Mouse (Mus musculus) neural tube, embryonic 15.5 days (tissue): ENCODE data around the gene Sdhaf4. TPM values are rescaled to one million over a fixed set of nuclear protein-coding genes. Genes with fewer than 3 reads are reported as not detected.
A peak's percentile ranks its signal among the peaks of the same experiment; 100 is the strongest.
"Not testable (repeated sequence)": the region's sequence is repeated elsewhere in the genome, so short reads cannot be mapped to it uniquely, and the experiment has no call there.

Experiments
- ATAC-seq: fragments of 200-750 bp; cut with Nextera tagmentation; 2 replicates; pipeline ENCODE4 v1.8.0; 2017; ENCODE audit warnings: mild to moderate bottlenecking, moderate TSS enrichment, moderate library complexity; ENCODE audit not compliant: low FRiP score
- H3K27ac ChIP-seq: fragments of 300-500 bp; sonication (generic); replicated peaks from 2 replicates; pipeline ENCODE4 v1.5.1; 2015; ENCODE audit warnings: mild to moderate bottlenecking, inconsistent platforms
- H3K27me3 ChIP-seq: fragments of 300-500 bp; sonication (generic); replicated peaks from 2 replicates; pipeline ENCODE4 v1.6.1; 2015; ENCODE audit warnings: inconsistent platforms
- H3K36me3 ChIP-seq: fragments of 300-500 bp; sonication (generic); 2 replicates; pipeline ENCODE4 v1.6.1; 2015; ENCODE audit warnings: inconsistent platforms
- H3K4me1 ChIP-seq: fragments of 300-500 bp; sonication (generic); 2 replicates; pipeline ENCODE4 v1.6.1; 2015; ENCODE audit warnings: inconsistent platforms
- H3K4me2 ChIP-seq: fragments of 300-500 bp; sonication (generic); 2 replicates; pipeline ENCODE4 v1.6.1; 2015; ENCODE audit warnings: inconsistent platforms, mild to moderate bottlenecking, moderate library complexity
- H3K4me3 ChIP-seq: fragments of 300-500 bp; sonication (generic); replicated peaks from 2 replicates; pipeline ENCODE4 v1.5.1; 2015; ENCODE audit warnings: mild to moderate bottlenecking, inconsistent platforms
- H3K9ac ChIP-seq: fragments of 300-500 bp; sonication (generic); replicated peaks from 2 replicates; pipeline ENCODE4 v1.6.1; 2015; ENCODE audit warnings: mild to moderate bottlenecking, inconsistent platforms
- H3K9me3 ChIP-seq: fragments of 300-500 bp; sonication (generic); replicated peaks from 2 replicates; pipeline ENCODE4 v1.6.1; 2016; ENCODE audit warnings: inconsistent platforms
- WGBS: fragments of 180-500 bp; shearing (Covaris S2); methylation state at CpG from one replicate; pipeline ENCODE4 v1.1.7; 2015; ENCODE audit warnings: mixed read lengths; 5-methylcytosine and 5-hydroxymethylcytosine counted together
- polyA plus RNA-seq: library from polyadenylated mRNA; unstranded; fragments of >200 nt; fragmentation: Nextera tagmentation; extraction: Ambion mirVana; gene quantifications from 2 replicates; pipeline ENCODE4 v1.2.1, GENCODE M21; 2015

The Sdhaf4 gene
- polyA plus RNA-seq, 1 experiment from 2014 or later: 85.2 TPM

DNA sequence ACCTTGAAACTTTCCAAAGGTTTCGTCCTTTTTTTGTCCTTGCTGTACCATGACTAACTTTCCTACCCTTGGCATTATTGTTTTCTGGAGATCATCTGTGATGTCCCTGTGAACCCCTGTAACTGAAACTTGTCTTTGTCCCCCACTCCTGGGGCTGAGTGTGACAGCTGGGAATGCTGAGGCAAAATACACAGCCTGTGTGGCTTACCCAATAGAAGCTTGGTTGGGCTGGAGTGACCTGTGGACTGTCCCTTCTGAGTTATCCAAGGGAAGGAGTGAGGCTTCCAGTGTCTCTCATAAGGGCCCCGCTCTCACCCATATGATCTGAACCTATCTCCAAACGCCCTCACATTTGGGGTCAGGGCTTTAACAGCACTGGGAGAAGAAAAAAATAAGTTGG lies 8.0 kb downstream of the Sdhaf4 start:
- Histone ChIP-seq H3K27ac (no peak overlapping the region), H3K36me3 (peaks cover 22% of the 10 kb centered on the region), H3K27me3 (no peaks in the 10 kb centered on the region), H3K4me2 (no peak overlapping the region), H3K4me3 (no peak overlapping the region), H3K4me1 (no peaks in the 10 kb centered on the region), H3K9me3 (no peaks in the 10 kb centered on the region), H3K9ac (no peak overlapping the region)
- WGBS: 91% methylated on average over 3 of the region's 3 CpGs
- ATAC-seq: no peak

- H3K27me3 ChIP-seq: no peaks in the 10 kb centered on the region
- H3K4me2 ChIP-seq: no peak overlapping the region
- H3K36me3 ChIP-seq: peaks cover 16% of the 10 kb centered on the region
- H3K9me3 ChIP-seq: no peaks in the 10 kb centered on the region
- WGBS: 90% methylated on average over 4 of the region's 4 CpGs
- no peak for ATAC-seq
- no peak overlapping the region for H3K4me3 ChIP-seq
- no peak overlapping the region for H3K27ac ChIP-seq
- no peaks in the 10 kb centered on the region for H3K4me1 ChIP-seq
- no peak overlapping the region for H3K9ac ChIP-seq
Observed at GRCm38 (mm10) chr1:23995420-23995819, 10.0 kb downstream of the Sdhaf4 start.

DNA sequence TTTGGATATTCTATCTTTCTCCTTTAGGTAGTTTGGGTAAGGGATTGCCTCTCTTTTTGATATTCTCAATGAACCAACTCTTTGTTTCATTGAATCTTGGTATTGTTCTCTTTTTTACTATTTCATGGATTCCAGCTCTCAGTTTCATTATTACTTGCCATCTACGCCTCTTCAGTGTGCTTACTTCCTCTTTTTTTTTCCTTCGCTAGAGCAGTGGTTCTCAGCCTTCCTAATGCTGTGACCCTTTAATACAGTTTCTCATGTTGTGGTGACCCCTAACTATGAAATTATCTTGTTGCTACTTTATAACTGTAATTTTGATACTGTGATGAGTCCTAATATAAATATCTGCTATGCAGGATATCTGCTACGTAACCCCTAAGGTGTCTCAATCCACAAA lies 22.3 kb downstream of the Sdhaf4 start:
- no peak overlapping the region for H3K27ac ChIP-seq
- H3K4me1 ChIP-seq: no peaks in the 10 kb centered on the region
- H3K4me2 ChIP-seq: no peak overlapping the region
- no peaks in the 10 kb centered on the region for H3K27me3 ChIP-seq
- ATAC-seq: no peak
- no peak overlapping the region for H3K9ac ChIP-seq
- no peak overlapping the region for H3K4me3 ChIP-seq
- 92% methylated on average over 3 of the region's 3 CpGs for WGBS
- no peaks in the 10 kb centered on the region for H3K9me3 ChIP-seq
- H3K36me3 ChIP-seq: no peaks in the 10 kb centered on the region

DNA sequence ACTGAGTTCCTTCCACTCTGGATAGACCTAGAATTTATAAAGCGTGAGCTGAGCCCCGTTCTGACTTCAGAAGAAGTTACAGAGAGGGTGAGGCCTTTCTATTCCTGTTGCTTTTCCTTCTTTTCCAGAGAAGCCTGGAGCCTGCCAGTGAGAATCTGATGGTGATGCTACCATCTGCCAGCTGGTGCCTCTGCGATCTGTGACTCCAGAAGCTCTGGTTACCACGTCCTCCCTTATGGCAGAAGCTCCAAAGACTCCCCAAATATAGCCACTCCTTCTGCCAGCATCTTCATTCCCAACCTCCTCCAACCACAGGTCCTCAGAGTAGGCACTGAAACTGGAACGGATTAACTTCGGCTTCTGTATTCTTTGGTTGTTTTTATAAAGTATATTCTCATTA lies 27.2 kb downstream of the Sdhaf4 start:
- ATAC-seq: no peak
- 81% methylated on average over 6 of the region's 6 CpGs for WGBS
- H3K9ac ChIP-seq: no peak overlapping the region

GRCm38 (mm10) chr1:23971159-23971558 lies 34.3 kb downstream of the Sdhaf4 start:
- not testable (repeated sequence) for H3K27ac ChIP-seq, ATAC-seq
- WGBS: 90% methylated on average over 4 of the region's 4 CpGs

More for the DNA sequence above, 27.2 kb downstream of the Sdhaf4 start:
- H3K9me3 ChIP-seq: no peaks in the 10 kb centered on the region
- H3K4me1 ChIP-seq: no peaks in the 10 kb centered on the region
- no peaks in the 10 kb centered on the region for H3K36me3 ChIP-seq
- no peak overlapping the region for H3K27ac ChIP-seq
- no peak overlapping the region for H3K4me3 ChIP-seq
- no peaks in the 10 kb centered on the region for H3K27me3 ChIP-seq
- H3K4me2 ChIP-seq: no peak overlapping the region

DNA sequence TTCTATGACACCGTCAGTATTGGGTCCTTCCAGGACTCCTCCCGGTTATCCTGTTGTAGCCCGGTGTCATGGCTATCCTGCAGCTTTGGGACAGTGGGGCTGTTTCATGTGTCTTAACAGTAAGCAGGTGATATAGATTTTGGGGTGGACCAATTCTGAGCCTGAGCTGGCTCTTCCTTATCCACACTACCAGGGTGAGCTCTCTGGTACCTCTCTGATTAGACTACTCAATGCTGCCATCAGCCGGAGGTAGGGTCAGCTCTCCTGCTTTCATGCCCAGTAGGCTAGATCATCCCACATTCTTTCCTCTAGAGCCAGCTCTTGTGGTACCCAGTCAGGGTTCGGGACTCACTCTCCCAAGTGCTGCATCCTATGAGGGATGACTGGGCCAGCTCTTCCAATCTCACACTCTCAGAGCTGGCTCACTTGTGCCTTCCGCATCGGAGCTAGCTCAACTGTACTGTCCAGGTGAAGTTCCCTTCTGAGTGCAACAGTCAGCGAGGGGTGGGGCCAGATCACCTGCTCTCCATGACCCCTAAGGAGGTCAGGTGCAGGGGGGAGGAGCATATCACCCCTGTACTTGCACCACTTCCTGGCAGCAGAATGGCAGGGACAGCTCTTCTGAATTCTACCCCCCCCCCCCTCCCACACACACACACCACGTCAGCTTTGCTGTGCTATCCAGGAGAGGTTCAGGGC lies 37.3 kb downstream of the Sdhaf4 start:
- Histone ChIP-seq H3K9ac (no peak overlapping the region), H3K36me3 (no peaks in the 10 kb centered on the region), H3K9me3 (peaks cover 4% of the 10 kb centered on the region; the same call in 1 of the 2 replicates), H3K4me3 (no peak overlapping the region), H3K4me2 (no peak overlapping the region), H3K4me1 (no peaks in the 10 kb centered on the region), H3K27ac (no peak overlapping the region), H3K27me3 (no peaks in the 10 kb centered on the region)
- ATAC-seq: no peak
- 90% methylated on average over 9 of the region's 9 CpGs for WGBS

More at GRCm38 (mm10) chr1:23971159-23971558, 34.3 kb downstream of the Sdhaf4 start:
- H3K4me1 ChIP-seq, H3K27me3 ChIP-seq, H3K4me3 ChIP-seq, H3K9ac ChIP-seq, H3K4me2 ChIP-seq, H3K9me3 ChIP-seq, H3K36me3 ChIP-seq: not testable (repeated sequence)

DNA sequence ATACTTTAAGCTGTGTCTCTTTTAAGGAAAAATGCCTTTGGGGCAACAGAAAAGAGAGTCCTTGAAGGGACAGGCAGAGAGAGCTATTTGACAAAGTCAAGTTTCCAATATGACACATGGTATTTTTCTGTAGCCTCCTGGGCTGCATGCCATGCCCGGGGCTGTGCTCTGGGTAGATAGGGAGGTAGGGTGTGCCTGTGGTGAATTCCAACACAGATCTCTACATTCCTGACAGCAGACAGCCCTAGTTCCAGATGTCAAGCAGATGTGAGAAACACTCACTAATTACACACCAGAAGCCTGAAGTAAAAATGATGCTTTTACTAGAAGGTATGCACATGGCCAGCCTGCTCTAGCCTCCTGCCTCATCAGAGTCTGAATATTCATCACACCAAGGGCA lies 39.2 kb downstream of the Sdhaf4 start:
- ATAC-seq: no peak
- peaks cover 4% of the 10 kb centered on the region; the same call in 1 of the 2 replicates for H3K9me3 ChIP-seq
- no peak overlapping the region for H3K27ac ChIP-seq
- WGBS: 81% methylated on average over 1 of the region's 1 CpGs
- H3K4me2 ChIP-seq: no peak overlapping the region
- H3K36me3 ChIP-seq: no peaks in the 10 kb centered on the region
- H3K4me1 ChIP-seq: no peaks in the 10 kb centered on the region
- H3K4me3 ChIP-seq: no peak overlapping the region
- no peaks in the 10 kb centered on the region for H3K27me3 ChIP-seq
- H3K9ac ChIP-seq: no peak overlapping the region

- no peaks in the 10 kb centered on the region for H3K9me3 ChIP-seq
- 13% methylated on average over 6 of the region's 6 CpGs for WGBS
- peak overlapping the region; percentile 4; the same call in 1 of the 2 replicates for H3K4me3 ChIP-seq
- no peaks in the 10 kb centered on the region for H3K27me3 ChIP-seq
- H3K27ac ChIP-seq: no peak overlapping the region
- no peaks in the 10 kb centered on the region for H3K36me3 ChIP-seq
- no peaks in the 10 kb centered on the region for H3K4me1 ChIP-seq
- H3K4me2 ChIP-seq: peak overlapping the region; percentile 39
- H3K9ac ChIP-seq: no peak overlapping the region
- no peak for ATAC-seq
Observed at GRCm38 (mm10) chr1:23959415-23959732, 46.1 kb downstream of the Sdhaf4 start.

GRCm38 (mm10) chr1:23958668-23959414 lies 46.6 kb downstream of the Sdhaf4 start:
- H3K36me3 ChIP-seq: no peaks in the 10 kb centered on the region
- no peak for ATAC-seq
- H3K9me3 ChIP-seq: no peaks in the 10 kb centered on the region
- no peak overlapping the region for H3K27ac ChIP-seq
- no peak overlapping the region for H3K9ac ChIP-seq
- no peaks in the 10 kb centered on the region for H3K4me1 ChIP-seq
- no peaks in the 10 kb centered on the region for H3K27me3 ChIP-seq
- H3K4me3 ChIP-seq: peak overlapping the region; percentile 4; the same call in 1 of the 2 replicates
- peak overlapping the region; percentile 39 for H3K4me2 ChIP-seq
- WGBS: 17% methylated on average over 13 of the region's 13 CpGs

GRCm38 (mm10) chr1:23958101-23958500 lies 47.4 kb downstream of the Sdhaf4 start:
- Histone ChIP-seq H3K9ac (no peak overlapping the region), H3K4me2 (no peak overlapping the region), H3K9me3 (no peaks in the 10 kb centered on the region), H3K4me3 (no peak overlapping the region), H3K27me3 (no peaks in the 10 kb centered on the region), H3K36me3 (no peaks in the 10 kb centered on the region), H3K4me1 (no peaks in the 10 kb centered on the region), H3K27ac (no peak overlapping the region)
- no peak for ATAC-seq
- 96% methylated on average over 6 of the region's 6 CpGs for WGBS

DNA sequence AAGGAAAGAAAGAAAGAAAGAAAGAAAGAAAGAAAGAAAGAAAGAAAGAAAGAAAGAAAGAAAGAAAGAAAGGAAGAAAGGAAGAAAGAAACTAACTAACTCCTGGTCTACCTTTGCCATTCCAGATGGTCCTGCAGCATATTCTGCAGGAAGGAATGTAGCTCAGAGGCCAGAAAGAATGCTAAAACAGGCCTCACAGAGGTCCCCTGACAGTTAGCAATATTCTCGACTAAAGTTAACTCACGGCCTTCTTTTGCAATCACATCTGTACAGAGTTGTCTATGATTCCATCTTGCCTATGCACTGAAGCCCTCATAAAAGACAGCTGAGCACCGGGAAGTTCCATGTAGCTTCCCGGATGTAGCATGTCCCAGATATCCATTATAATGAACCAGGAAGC lies 49.9 kb downstream of the Sdhaf4 start:
- Histone ChIP-seq H3K36me3 (no peaks in the 10 kb centered on the region), H3K4me1 (no peaks in the 10 kb centered on the region), H3K9me3 (no peaks in the 10 kb centered on the region), H3K4me3 (no peak overlapping the region), H3K4me2 (no peak overlapping the region), H3K9ac (no peak overlapping the region), H3K27ac (no peak overlapping the region), H3K27me3 (no peaks in the 10 kb centered on the region)
- WGBS: 94% methylated on average over 4 of the region's 4 CpGs
- ATAC-seq: no peak

- H3K27me3 ChIP-seq: no peaks in the 10 kb centered on the region
- H3K9me3 ChIP-seq: no peaks in the 10 kb centered on the region
- H3K27ac ChIP-seq: no peak overlapping the region
- H3K4me3 ChIP-seq: no peak overlapping the region
- no peaks in the 10 kb centered on the region for H3K4me1 ChIP-seq
- no peaks in the 10 kb centered on the region for H3K36me3 ChIP-seq
- no peak overlapping the region for H3K4me2 ChIP-seq
- WGBS: 84% methylated on average over 13 of the region's 13 CpGs
- no peak for ATAC-seq
- H3K9ac ChIP-seq: no peak overlapping the region
Observed at GRCm38 (mm10) chr1:23953921-23954320, 51.5 kb downstream of the Sdhaf4 start.
